Mouse (Mus musculus) testis, postnatal 14 days (tissue): ENCODE data around the gene Cd2bp2.

Experiments
- DNase-seq: peaks from one replicate; pipeline ENCODE4 v3.0.0; 2021; ENCODE audit warnings: low spot score

The Cd2bp2 gene

GRCm38 (mm10) chr7:127217901-127218642, 22.2 kb upstream of the Cd2bp2 start:
- DNase-seq = no peak

DNA sequence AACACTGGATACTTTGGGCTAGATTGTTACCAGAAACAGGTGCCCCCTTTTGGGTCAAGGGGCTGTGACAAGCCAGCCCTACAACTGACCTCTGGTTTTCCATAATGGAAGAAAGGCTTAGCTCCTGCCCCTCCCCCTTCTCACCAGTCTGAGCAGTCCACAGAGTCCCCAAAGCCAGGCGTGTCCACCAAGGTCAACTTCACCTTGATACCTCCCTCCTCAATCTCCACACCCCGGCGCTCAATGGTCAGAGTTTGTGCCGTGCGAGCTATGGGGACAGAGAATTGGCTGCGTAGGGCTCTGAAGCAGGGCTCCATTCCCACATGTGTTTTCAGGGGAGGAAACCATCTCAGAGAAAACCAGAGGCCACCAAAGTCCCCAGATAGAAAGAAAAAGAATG, 21.6 kb upstream of the Cd2bp2 start:
- DNase-seq = no peak

- no peak for DNase-seq
These were observed 20.5 kb upstream of the Cd2bp2 start for GRCm38 (mm10) chr7:127216307-127216706.

DNA sequence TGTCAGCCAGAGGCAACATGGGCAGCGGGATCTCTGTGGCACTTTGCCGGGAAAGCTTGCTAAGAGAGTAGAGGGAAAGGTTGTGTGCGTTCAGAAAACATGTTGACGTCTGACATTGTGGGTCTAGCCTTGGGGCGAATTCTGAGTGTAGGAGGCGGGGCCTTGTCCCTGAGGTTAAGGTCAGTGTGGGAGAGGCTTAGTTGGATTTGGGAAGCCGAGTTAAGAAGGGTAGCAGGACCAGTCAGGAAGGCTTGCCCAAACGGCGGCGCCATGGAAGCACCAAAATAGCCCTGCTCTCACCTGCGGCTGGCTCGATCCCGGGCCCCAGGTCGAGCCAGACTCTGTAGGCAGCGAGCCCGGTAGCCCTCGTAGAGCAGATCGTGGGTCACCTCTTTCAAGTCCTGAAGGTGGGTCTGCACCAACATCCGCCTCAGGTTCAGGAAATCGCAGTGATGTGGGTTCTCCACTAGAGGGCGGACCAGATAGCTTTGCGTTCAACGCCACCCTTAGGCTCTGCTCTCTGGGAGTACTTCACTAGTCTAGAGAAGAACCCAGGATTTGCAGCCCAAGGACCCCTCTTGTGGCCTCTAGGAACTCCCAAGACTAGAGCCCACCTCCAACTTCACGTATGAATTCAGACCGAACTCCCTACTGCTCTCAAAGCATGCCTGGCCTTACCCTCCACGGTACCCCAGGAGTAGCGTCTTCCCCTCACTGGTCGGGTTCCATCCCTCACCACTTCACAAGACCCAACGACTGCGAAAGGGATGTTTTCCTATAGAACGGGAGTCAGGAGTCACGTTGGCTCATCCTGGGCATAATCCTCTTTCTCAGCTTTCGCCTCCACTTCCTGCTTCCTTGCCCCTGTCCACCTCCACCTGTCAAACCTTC, 19.4 kb upstream of the Cd2bp2 start:
- peak; percentile 75 for DNase-seq

GRCm38 (mm10) chr7:127214521-127214920, 18.7 kb upstream of the Cd2bp2 start:
- no peak for DNase-seq

GRCm38 (mm10) chr7:127213930-127214329, 18.1 kb upstream of the Cd2bp2 start:
- DNase-seq = no peak

GRCm38 (mm10) chr7:127213485-127213884, 17.6 kb upstream of the Cd2bp2 start:
- DNase-seq = no peak

GRCm38 (mm10) chr7:127212432-127213250, 16.8 kb upstream of the Cd2bp2 start:
- no peak for DNase-seq

- no peak for DNase-seq
These were observed 15.3 kb upstream of the Cd2bp2 start for GRCm38 (mm10) chr7:127211014-127211745.

DNA sequence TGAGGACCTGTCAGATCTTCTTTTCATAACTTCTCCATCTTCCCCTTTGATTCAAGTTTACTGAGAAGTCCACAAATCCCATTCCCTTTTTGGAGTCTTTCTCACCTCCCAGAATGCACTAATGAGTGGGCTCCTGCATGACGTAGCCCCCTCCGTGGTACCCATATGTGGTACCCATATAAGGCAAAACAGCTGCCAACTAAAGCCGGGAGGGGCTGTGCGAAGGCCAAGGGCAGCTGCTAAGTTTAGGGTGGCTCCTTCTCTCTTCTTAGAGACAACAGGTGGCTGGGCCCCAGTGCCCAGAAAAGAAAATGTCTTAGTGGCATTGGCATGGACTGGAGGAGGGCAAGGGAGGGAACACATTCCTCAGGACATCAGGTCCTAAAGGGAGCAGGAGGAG, 14.4 kb upstream of the Cd2bp2 start:
- DNase-seq = no peak

GRCm38 (mm10) chr7:127209851-127210250, 14.0 kb upstream of the Cd2bp2 start:
- no peak for DNase-seq

DNA sequence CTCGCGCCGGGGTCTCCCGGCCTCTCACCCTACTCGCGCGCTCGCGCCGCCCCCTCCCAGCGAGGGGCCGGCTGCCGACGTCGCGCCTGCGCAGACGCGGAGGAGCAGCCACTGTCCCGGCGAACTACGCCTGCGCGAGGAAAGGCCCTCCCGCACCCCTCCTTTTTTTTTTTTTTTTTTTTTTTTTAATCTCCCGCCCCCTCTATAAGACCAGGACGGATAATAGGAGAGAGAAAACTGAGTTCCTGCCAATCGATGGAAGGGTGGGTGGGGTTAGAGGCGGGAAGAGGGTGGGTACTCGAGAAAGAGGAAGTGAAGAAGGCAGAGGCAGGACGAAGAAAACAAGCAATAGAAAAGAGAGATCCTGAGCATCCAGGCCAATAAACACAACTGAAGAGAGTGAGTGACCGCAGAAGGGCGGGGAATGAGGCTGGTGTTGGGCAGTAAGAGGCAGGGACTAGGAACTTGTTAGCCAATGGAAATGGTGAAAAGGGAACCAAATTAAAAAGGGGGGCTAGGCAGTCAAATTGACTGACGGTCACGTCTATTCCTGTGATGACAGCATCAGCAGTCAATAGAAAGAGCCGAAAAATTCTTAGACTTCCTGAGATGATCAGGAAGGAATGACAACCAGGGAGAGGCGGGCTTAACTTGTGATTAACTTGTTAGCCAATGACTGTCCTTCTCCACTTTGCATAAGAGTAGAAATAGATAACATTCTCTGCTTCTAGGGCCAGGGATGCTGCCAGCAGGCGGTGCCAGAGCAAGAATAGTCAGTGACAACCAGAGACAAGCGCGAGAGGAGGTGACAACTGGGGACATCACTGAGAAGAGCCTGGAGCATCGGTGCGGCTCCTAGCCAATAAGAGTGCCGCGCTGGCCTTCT, 12.9 kb upstream of the Cd2bp2 start, which contains the start of gene Mylpf:
TSS of gene Mylpf (plus strand) at position 338 of the 886 bp plus-strand sequence.
- DNase-seq = peak; percentile 93

- DNase-seq = no peak
These were observed 12.4 kb upstream of the Cd2bp2 start, which contains the start of gene Tbc1d10b for GRCm38 (mm10) chr7:127208295-127208552. Tbc1d10b (minus strand) TSS chr7:127208468.

DNA sequence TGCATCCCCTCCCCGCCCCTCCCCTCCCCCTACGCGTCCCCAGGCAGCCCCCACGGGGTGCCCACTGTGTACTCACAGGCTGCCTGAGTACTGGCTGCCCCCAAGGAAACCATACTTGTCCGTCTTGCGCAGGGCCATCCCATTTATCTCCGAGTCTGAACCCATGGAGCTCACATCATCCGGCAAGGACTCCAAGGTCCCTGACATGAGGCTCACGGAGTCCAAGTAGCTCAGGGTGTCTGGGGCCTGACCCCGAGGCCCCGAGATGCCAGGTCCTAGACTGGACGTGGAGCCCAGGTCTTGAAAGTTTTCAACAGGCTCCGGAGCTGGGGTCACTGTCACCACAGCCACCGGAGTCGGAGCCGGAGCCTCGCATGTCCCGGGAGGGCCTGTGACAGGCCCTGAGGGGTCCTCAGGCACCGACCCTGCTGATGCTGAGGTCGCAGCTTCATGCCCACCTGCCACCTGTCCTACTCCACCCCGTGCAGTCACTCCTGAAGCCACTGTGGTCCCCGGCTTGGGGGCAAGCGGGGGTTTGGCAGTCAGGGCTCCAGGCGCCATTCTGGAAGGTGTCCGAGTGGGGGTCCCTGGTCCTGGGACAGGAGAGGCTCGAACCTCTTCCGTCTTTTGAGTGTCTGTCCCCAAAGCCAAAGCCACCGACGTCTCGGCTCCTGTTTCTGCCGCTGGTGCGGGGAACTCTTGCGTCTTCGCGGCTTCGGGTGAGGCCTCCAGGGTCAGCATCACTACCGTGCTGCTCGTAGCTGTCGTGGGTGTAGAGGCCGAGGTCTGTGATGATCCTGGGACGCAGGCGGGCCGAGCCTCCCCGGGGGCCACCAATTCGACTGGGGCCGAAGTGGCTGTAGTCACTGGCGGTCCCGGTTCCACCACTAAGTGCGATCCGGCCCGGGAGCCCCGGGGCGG, 11.8 kb upstream of the Cd2bp2 start:
- peak; percentile 58 for DNase-seq

DNA sequence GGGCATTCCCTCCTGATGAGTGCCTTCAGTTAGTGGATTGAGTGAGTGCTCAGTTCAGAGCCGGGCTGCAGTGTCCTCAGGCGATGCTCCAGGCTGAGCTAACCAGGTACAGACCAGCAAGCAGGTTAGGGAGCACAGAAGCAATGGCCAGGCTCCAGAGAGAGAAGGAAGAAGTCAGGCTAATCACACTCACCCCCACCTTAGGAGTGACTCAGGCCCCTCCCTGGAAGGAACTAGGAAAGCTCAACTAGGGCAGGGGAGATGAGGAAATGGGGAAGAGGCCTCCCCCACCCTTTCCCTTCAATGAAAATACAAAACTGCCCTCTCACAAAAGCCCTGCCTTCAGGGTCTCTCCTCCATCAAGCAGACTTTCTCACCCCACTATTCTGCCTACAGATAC, 10.8 kb upstream of the Cd2bp2 start:
- DNase-seq = no peak

DNA sequence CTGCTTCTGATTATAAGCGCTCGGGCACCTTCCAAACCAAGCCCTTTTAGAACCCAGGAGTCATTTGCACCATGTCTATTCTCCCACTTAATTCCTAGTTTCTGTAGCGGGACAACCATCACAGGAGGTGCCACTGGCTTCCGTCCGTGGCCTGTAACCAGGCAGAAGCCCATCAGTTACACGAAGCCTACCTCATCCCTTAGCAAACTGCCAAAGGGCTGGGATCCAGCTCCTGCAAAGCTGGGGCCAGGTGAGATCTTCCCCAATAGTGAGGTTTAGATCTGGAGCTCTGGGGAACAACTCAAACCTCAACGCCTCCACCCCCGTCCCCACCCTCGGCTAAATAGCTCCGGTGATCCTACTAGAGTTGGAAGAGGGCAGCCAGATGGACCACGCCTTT, 634 bp upstream of the Cd2bp2 start:
- DNase-seq = no peak

DNA sequence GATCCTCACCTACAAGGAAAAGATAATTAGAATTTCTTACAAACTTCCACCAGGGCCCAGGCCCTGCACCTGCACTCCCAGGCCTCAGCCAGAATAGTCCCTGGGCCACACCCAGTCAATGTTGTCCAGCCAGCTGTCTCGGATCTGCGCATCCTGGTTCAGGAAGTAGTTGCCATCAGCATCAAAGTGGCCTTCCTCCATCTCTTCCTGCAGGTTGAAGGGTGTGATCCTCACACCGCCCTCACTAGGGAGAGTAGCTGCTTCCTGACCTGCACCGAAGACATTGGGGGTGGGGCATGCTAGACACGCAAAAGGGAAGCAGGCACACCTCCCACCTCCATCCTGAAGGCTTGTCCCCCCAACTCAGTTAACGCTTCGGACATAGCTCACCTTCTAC, 1.2 kb downstream of the Cd2bp2 start:
- no peak for DNase-seq

GRCm38 (mm10) chr7:127194011-127194632, 1.7 kb downstream of the Cd2bp2 start:
- DNase-seq = no peak

GRCm38 (mm10) chr7:127192989-127193388, 2.9 kb downstream of the Cd2bp2 start:
- DNase-seq = no peak
